Mouse (Mus musculus): ENCODE measurements around the gene Ddah1. TPM values are rescaled to one million over a fixed set of nuclear protein-coding genes. Genes with fewer than 3 reads are reported as not detected.

Gene Ddah1
- polyA plus RNA-seq (2016; fragmentation: Nextera tagmentation; extraction: Ambion mirVana) = 51.7 and 53.5 TPM in 2 replicates

- H3K9ac ChIP-seq = peak within 1 kb of the TSS; percentile 89
- H3K4me1 ChIP-seq = peaks cover 16% of the 10 kb centered on the region
- no peaks in the 10 kb centered on the region for H3K9me3 ChIP-seq
- H3K27me3 ChIP-seq (replicated peaks) = peaks cover 7% of the 10 kb centered on the region; the same call in 1 of the 2 replicates
- ATAC-seq (ENCODE audit: low FRiP score, low read depth) = peak; percentile 92
- H3K36me3 ChIP-seq = no peaks in the 10 kb centered on the region
- H3K4me2 ChIP-seq (replicated peaks) = peak within 1 kb of the TSS; percentile 96
- whole genome bisulfite sequencing = under 1% methylated on average over 92 of the region's 97 CpGs
- H3K27ac ChIP-seq = peak within 1 kb of the TSS; percentile 80; the same call in 1 of the 2 replicates
- H3K4me3 ChIP-seq = peak within 1 kb of the TSS; percentile 65
These were observed at the start of gene Ddah1 for GRCm38 (mm10) chr3:145758561-145759378. Gene Ddah1, plus strand, starts transcription at chr3:145758675.

- no peak for ATAC-seq (ENCODE audit: low FRiP score, low read depth)
- Histone ChIP-seq H3K4me2 (replicated peaks) (no peak overlapping the region), H3K4me3 (no peak overlapping the region), H3K36me3 (no peaks in the 10 kb centered on the region), H3K4me1 (no peaks in the 10 kb centered on the region), H3K27me3 (replicated peaks) (no peaks in the 10 kb centered on the region), H3K9ac (no peak overlapping the region), H3K9me3 (no peaks in the 10 kb centered on the region), H3K27ac (no peak overlapping the region)
- WGBS = 87% methylated on average over 7 of the region's 7 CpGs
These were observed 42.6 kb upstream of the Ddah1 start for GRCm38 (mm10) chr3:145715923-145716322.

- WGBS = 85% methylated on average over 4 of the region's 4 CpGs
- no peaks in the 10 kb centered on the region for H3K36me3 ChIP-seq
- no peak overlapping the region for H3K4me3 ChIP-seq
- no peaks in the 10 kb centered on the region for H3K4me1 ChIP-seq
- no peak overlapping the region for H3K4me2 ChIP-seq (replicated peaks)
- H3K9me3 ChIP-seq = no peaks in the 10 kb centered on the region
- no peak overlapping the region for H3K27ac ChIP-seq
- no peak overlapping the region for H3K9ac ChIP-seq
- no peak for ATAC-seq (ENCODE audit: low FRiP score, low read depth)
- H3K27me3 ChIP-seq (replicated peaks) = no peaks in the 10 kb centered on the region
These were observed 38.8 kb upstream of the Ddah1 start for GRCm38 (mm10) chr3:145719660-145720059.

DNA sequence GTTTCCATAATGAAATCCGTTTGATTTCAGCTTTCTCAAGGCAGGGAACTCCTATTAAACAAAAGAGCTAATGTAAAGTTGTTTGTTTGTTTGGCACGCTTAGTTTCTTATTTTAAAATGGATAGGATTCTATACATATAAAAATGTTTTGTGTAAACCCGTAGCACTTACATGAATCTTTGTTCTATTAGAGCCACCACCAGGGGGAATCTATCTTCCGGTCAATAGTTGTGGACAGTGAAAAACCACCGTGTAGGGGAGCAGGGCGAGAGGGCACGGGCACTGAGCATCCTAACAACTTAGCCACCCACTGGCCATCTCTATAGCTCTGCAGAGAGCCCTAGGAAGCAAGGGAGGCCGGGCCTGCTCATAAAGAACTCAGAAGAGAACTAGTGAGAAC lies 33.4 kb upstream of the Ddah1 start:
- H3K27me3 ChIP-seq (replicated peaks) = no peaks in the 10 kb centered on the region
- no peak overlapping the region for H3K4me2 ChIP-seq (replicated peaks)
- 70% methylated on average over 8 of the region's 8 CpGs for WGBS
- ATAC-seq (ENCODE audit: low FRiP score, low read depth) = no peak
- H3K4me1 ChIP-seq = 0 out of 2 replicates have a peak, but pooled peaks cover 6% of the 10 kb centered on the region
- H3K9me3 ChIP-seq = no peaks in the 10 kb centered on the region
- H3K4me3 ChIP-seq = no peak overlapping the region
- no peaks in the 10 kb centered on the region for H3K36me3 ChIP-seq
- no peak overlapping the region for H3K27ac ChIP-seq
- H3K9ac ChIP-seq = no peak overlapping the region

DNA sequence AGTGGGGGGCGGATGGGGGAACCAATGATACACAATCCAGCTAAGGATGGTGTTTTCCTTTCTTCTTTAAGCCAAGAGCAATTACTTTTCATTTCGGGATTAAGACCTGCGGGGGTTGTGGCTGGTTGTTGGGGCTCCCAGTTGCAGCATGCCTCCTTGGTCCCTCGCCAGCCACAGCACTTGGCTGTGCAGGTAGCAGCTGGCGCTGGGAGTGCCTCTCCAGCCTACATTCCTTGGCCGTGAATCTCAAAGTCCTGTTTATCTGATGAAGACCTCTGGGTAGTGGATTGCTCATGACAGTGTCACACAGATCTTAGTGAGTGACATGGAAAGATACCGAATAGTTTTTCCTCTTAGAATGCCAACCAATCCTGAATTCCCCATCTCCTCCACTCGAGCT lies 30.1 kb upstream of the Ddah1 start:
- no peak overlapping the region for H3K27ac ChIP-seq
- 78% methylated on average over 8 of the region's 8 CpGs for WGBS
- no peaks in the 10 kb centered on the region for H3K36me3 ChIP-seq
- H3K9me3 ChIP-seq = no peaks in the 10 kb centered on the region
- no peak for ATAC-seq (ENCODE audit: low FRiP score, low read depth)
- 0 out of 2 replicates have a peak, but pooled peaks cover 8% of the 10 kb centered on the region for H3K4me1 ChIP-seq
- H3K9ac ChIP-seq = no peak overlapping the region
- no peak overlapping the region for H3K4me3 ChIP-seq
- no peak overlapping the region for H3K4me2 ChIP-seq (replicated peaks)
- no peaks in the 10 kb centered on the region for H3K27me3 ChIP-seq (replicated peaks)

DNA sequence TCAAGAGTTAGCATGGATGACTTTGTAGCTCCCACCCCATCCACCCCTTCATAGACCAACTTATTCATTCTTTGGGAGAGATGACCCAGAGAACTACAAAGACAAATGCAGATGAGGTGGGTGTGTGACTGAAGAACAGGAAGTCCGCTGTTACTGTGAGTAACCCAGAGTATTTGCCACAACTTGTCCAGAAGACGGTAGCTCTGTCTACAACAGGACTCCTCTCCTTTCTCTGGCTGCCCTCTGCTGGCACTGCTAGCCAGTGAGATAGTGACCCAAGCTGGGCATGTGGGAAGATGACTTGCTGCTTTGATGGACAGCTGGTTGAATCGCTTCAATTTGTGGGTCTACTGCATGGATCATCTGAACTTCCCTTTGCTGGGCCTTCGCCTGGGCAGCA lies 28.9 kb upstream of the Ddah1 start:
- H3K27ac ChIP-seq = no peak overlapping the region

GRCm38 (mm10) chr3:145730092-145730491 lies 28.4 kb upstream of the Ddah1 start:
- no peaks in the 10 kb centered on the region for H3K27me3 ChIP-seq (replicated peaks)
- H3K4me3 ChIP-seq = no peak overlapping the region
- H3K36me3 ChIP-seq = no peaks in the 10 kb centered on the region
- ATAC-seq (ENCODE audit: low FRiP score, low read depth) = peak; percentile 51; the same call in 1 of the 2 replicates
- 20% methylated on average over 3 of the region's 3 CpGs for WGBS
- 0 out of 2 replicates have a peak, but pooled peaks cover 8% of the 10 kb centered on the region for H3K4me1 ChIP-seq
- 0 out of 2 replicates have a peak overlapping the region, but pooled peaks have one; percentile 15 for H3K27ac ChIP-seq
- no peak overlapping the region for H3K4me2 ChIP-seq (replicated peaks)
- H3K9ac ChIP-seq = no peak overlapping the region
- no peaks in the 10 kb centered on the region for H3K9me3 ChIP-seq

More for the DNA sequence above, 28.9 kb upstream of the Ddah1 start:
- H3K27me3 ChIP-seq (replicated peaks) = no peaks in the 10 kb centered on the region
- 59% methylated on average over 4 of the region's 4 CpGs for WGBS
- H3K9me3 ChIP-seq = no peaks in the 10 kb centered on the region
- no peaks in the 10 kb centered on the region for H3K36me3 ChIP-seq
- H3K4me3 ChIP-seq = no peak overlapping the region
- H3K4me1 ChIP-seq = 0 out of 2 replicates have a peak, but pooled peaks cover 8% of the 10 kb centered on the region
- H3K4me2 ChIP-seq (replicated peaks) = no peak overlapping the region
- no peak for ATAC-seq (ENCODE audit: low FRiP score, low read depth)
- no peak overlapping the region for H3K9ac ChIP-seq

- H3K4me2 ChIP-seq (replicated peaks) = no peak overlapping the region
- 80% methylated on average over 8 of the region's 8 CpGs for WGBS
- no peak overlapping the region for H3K9ac ChIP-seq
- H3K4me3 ChIP-seq = no peak overlapping the region
- no peak for ATAC-seq (ENCODE audit: low FRiP score, low read depth)
- 0 out of 2 replicates have a peak, but pooled peaks cover 4% of the 10 kb centered on the region for H3K4me1 ChIP-seq
- H3K9me3 ChIP-seq = no peaks in the 10 kb centered on the region
- H3K27ac ChIP-seq = no peak overlapping the region
- H3K36me3 ChIP-seq = no peaks in the 10 kb centered on the region
- no peaks in the 10 kb centered on the region for H3K27me3 ChIP-seq (replicated peaks)
These were observed 23.6 kb upstream of the Ddah1 start for GRCm38 (mm10) chr3:145734857-145735256.

DNA sequence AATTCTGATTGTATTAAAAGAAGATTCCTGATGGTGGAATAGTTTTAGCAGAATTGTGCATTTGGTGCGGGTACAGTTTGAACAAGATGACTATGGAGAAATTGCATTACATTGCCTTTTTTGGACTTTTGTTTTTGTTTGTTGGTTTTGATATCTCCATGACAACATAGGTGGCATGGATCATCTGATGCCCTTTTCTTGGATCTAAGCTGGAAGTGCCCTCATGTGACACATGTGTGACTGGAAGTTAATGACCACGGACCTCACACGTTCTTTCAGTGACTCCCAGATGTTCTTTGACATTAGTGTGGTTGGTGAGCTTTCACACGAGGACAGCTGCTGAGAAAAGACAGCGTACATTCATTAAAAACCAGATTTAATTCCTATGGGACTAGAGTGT lies 21.9 kb upstream of the Ddah1 start:
- Histone ChIP-seq H3K4me3 (no peak overlapping the region), H3K27me3 (replicated peaks) (no peaks in the 10 kb centered on the region), H3K27ac (no peak overlapping the region), H3K4me1 (no peaks in the 10 kb centered on the region), H3K9ac (no peak overlapping the region), H3K36me3 (no peaks in the 10 kb centered on the region), H3K9me3 (no peaks in the 10 kb centered on the region), H3K4me2 (replicated peaks) (no peak overlapping the region)
- no peak for ATAC-seq (ENCODE audit: low FRiP score, low read depth)
- WGBS = 76% methylated on average over 5 of the region's 5 CpGs

DNA sequence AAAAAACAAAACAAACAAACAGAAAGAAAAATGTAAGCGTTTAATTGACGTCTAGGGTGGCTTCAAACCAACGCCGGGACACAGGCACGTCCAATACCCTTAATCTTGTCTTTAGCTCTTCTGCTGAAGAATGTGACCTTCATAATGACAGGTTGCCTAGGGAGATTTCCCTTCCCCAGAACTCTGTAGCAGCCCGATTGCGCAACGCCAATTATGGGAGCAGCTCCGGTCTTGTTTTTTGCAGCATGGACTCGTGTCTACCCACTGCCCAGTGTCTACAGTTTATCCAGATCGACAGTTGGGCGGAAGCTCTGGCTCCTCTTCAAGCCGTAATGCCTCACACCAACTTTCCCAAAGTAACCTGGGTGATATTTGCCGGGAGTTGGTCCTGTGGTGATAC lies 19.8 kb upstream of the Ddah1 start:
- WGBS = 89% methylated on average over 14 of the region's 14 CpGs
- no peak overlapping the region for H3K4me3 ChIP-seq
- no peaks in the 10 kb centered on the region for H3K27me3 ChIP-seq (replicated peaks)
- no peak overlapping the region for H3K9ac ChIP-seq
- H3K4me1 ChIP-seq = no peaks in the 10 kb centered on the region
- H3K36me3 ChIP-seq = no peaks in the 10 kb centered on the region
- no peaks in the 10 kb centered on the region for H3K9me3 ChIP-seq
- H3K27ac ChIP-seq = no peak overlapping the region
- H3K4me2 ChIP-seq (replicated peaks) = no peak overlapping the region
- no peak for ATAC-seq (ENCODE audit: low FRiP score, low read depth)

DNA sequence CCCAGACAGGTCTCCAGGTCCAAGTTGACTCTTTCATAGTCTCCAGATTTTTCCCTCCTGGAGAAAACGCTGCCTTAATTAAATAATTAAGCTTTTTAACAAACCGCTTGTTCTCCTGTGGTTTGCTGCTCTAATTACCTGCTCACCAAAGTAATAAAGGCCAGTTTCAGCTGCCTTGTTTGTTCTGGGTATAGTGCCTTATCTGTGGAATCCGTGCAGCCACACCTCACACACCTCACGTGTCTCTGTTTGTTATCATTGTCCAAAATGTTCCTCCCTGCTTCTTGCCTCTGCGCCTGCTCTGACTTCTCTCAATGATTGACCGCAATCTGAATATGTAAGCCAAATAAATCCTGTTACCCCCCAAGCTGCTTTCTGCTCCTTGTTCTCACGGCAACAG lies 18.6 kb upstream of the Ddah1 start:
- H3K4me3 ChIP-seq = no peak overlapping the region
- no peak overlapping the region for H3K27ac ChIP-seq
- no peak overlapping the region for H3K4me2 ChIP-seq (replicated peaks)
- no peaks in the 10 kb centered on the region for H3K36me3 ChIP-seq
- no peaks in the 10 kb centered on the region for H3K27me3 ChIP-seq (replicated peaks)
- no peaks in the 10 kb centered on the region for H3K4me1 ChIP-seq
- H3K9me3 ChIP-seq = no peaks in the 10 kb centered on the region
- 78% methylated on average over 7 of the region's 7 CpGs for WGBS
- H3K9ac ChIP-seq = no peak overlapping the region
- ATAC-seq (ENCODE audit: low FRiP score, low read depth) = no peak

GRCm38 (mm10) chr3:145743050-145743449 lies 15.4 kb upstream of the Ddah1 start:
- H3K9me3 ChIP-seq = no peaks in the 10 kb centered on the region
- H3K9ac ChIP-seq = no peak overlapping the region
- H3K36me3 ChIP-seq = no peaks in the 10 kb centered on the region
- no peaks in the 10 kb centered on the region for H3K4me1 ChIP-seq
- H3K4me2 ChIP-seq (replicated peaks) = no peak overlapping the region
- no peaks in the 10 kb centered on the region for H3K27me3 ChIP-seq (replicated peaks)
- no peak overlapping the region for H3K4me3 ChIP-seq
- WGBS = 57% methylated on average over 9 of the region's 9 CpGs
- no peak for ATAC-seq (ENCODE audit: low FRiP score, low read depth)
- no peak overlapping the region for H3K27ac ChIP-seq

All from neural tube, embryonic 12.5 days (tissue).